Mouse (Mus musculus) gonadal fat pad, adult 2 months (tissue): ENCODE data around the gene Gm21860. TPM values are rescaled to one million over a fixed set of nuclear protein-coding genes. Genes with fewer than 3 reads are reported as not detected.
"Not testable (repeated sequence)": the region's sequence is repeated elsewhere in the genome, so short reads cannot be mapped to it uniquely, and the experiment has no call there.

ENCODE experiments used
- DNase-seq: peaks from one replicate; pipeline ENCODE4 v3.0.0-alpha.2; 2012; ENCODE audit warnings: low read depth
- polyA plus RNA-seq: library from polyadenylated mRNA; depleted of rRNA; stranded (reverse); fragments of >200 nt; gene quantifications from 2 replicates; pipeline ENCODE4 v1.2.3, GENCODE M21; 2012; rRNA removed

Gm21860 gene
- polyA plus RNA-seq, result not detected in 2 replicates

DNA sequence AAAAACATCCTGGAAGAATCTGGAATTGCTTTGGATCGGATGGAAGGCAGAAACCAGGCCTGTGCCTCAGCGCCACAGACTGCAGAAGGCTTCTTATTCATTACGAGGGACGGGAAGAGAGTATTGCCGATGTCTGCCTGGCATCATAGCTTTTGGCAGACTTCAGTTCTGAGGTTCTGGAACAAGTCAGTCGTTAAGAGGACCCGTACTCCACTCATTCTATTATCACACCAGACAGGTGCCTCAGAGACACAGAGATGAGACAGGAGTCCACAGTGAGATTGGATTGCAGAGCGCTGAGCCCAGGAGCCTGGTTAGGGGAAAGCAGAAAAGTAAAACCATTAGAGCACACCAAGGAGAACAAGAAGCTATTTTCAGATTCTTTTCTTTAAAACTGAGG, at the start of gene Gm21860:
Gm21860 (minus strand) TSS at position 101 of the 400 bp plus-strand sequence.
- not testable (repeated sequence) for DNase-seq

DNA sequence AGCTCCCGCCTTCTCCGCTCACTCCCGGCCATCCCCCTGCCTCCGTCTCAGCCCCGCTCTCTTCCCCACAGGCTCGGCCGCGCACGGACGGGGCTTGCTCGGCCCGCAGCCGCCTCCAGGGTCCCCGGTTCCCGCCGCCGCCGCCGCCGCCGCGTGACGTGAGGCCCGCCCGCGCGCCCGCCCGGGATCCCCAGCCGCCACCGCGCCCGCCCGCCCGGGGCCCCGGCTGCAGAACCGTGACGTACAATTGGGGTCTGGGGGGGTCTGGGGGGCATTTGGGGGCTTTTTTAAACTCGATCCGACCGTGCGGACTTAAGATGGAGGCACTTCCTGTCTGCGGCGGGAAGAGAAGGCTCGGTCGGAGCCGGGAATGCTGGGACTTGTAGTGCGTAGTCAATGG, 29.8 kb upstream of the Gm21860 start, which contains the start of gene Gm47283:
Gm47283 (plus strand) TSS at position 301 of the 400 bp plus-strand sequence.
- DNase-seq, result not testable (repeated sequence)

DNA sequence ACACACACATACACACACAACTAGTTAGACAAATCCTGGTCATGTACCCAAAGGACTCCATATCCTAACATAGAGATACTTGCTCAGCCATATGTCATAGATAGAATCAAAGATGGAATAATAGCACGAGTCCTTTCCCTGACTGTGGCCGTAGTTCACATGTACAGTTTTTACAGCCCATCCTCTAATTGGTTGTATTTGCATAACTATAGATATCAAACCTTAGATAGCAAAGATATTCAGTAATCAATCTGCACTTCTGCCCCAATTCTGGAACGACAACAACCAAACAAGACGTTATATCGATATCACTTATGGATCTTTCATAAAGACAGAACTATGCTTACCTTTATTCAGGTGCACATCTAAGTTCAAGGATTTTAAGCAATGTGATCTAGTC, 9.4 kb downstream of the Gm21860 start:
- not testable (repeated sequence) for DNase-seq

DNA sequence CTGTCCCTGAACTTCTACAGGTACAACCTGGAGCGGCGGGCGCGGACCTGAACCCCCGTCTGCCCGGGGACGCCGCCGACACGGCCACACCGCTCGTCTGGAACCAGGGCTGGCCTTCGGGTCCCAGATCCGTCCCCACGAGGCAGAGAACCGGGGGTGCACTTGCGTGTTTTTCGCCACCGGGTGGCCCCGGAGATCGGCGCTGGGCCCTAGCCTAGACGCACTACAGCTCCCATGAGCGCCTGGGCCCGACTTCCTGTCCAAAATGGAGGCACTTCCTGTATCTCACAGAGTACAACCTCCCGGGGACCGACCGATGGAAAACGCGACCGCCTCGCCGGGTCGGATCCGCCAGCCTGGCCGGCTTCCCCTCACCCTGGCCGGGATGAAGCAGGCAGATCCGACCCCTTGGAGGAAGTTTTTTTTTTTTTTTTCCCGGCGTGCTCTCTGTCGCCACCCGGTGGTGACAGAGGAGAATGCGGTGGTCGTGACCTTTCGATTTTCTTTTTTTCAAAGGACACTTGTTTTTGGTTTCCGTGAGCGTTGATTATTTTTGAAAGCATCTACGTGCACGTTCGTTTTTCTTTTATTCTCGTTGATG, 10.1 kb downstream of the Gm21860 start:
- not testable (repeated sequence) for DNase-seq

DNA sequence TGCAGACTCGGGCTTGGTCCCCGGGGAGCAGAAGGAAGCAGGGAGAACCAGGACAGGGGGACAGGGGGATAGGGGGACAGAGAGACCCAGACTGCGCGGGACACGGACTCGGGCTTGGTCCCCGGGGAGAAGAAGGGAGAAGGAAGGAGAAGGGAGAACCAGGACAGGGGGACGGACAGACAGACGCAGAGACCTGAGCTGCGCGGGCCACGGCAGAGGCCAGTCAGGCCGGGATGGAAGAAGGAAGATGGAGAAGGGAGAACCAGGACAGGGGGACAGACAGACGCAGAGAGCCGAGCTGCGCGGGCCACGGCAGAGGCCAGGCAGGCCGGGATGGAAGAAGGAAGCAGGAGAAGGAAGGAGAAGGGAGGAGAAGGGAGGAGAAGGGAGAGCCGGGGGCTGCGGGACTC, 10.8 kb downstream of the Gm21860 start:
- no peak for DNase-seq

DNA sequence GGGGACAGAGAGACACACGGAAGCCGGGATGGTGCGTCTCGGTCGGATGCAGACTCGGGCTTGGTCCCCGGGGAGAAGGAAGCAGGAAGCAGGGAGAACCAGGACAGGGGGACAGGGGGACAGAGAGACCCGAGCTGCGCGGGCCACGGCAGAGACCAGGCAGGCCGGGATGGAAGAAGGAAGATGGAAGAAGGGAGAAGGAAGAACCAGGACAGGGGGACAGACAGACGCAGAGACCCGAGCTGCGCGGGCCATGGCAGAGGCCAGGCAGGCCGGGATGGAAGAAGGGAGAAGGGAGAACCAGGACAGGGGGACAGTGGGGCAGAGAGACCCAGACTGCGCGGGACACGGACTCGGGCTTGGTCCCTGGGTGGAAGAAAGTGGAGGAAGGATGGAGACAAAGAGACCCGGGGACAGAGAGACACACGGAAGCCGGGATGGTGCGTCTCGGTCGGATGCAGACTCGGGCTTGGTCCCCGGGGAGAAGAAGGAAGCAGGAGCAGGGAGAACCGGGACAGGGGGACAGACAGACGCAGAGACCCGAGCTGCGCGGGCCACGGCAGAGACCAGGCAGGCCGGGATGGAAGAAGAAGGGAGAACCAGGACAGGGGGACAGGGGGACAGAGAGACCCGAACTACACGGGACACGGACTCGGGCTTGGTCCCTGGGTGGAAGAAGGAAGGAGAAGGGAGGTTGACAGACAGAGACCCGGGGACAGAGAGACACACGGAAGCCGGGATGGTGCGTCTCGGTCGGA, 11.4 kb downstream of the Gm21860 start:
- not testable (repeated sequence) for DNase-seq

DNA sequence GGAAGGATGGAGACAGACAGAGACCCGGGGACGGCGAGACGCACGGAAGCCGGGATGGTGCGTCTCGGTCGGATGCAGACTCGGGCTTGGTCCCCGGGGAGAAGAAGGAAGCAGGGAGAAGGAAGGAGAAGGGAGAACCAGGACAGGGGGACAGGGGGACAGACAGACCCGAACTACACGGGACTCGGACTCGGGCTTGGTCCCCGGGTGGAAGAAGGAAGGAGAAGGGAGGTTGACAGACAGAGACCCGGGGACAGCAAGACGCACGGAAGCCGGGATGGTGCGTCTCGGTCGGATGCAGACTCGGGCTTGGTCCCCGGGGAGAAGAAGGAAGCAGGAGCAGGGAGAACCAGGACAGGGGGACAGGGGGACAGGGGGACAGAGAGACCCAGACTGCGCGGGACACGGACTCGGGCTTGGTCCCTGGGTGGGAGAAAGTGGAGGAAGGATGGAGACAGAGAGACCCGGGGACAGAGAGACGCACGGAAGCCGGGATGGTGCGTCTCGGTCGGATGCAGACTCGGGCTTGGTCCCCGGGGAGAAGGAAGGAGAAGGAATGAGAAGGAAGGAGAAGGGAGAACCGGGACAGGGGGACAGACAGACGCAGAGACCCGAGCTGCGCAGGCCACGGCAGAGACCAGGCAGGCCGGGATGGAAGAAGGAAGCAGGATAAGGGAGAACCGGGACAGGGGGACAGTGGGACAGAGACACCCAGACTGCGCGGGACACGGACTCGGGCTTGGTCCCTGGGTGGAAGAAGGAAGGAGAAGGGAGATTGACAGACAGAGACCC, 12.2 kb downstream of the Gm21860 start:
- not testable (repeated sequence) for DNase-seq

DNA sequence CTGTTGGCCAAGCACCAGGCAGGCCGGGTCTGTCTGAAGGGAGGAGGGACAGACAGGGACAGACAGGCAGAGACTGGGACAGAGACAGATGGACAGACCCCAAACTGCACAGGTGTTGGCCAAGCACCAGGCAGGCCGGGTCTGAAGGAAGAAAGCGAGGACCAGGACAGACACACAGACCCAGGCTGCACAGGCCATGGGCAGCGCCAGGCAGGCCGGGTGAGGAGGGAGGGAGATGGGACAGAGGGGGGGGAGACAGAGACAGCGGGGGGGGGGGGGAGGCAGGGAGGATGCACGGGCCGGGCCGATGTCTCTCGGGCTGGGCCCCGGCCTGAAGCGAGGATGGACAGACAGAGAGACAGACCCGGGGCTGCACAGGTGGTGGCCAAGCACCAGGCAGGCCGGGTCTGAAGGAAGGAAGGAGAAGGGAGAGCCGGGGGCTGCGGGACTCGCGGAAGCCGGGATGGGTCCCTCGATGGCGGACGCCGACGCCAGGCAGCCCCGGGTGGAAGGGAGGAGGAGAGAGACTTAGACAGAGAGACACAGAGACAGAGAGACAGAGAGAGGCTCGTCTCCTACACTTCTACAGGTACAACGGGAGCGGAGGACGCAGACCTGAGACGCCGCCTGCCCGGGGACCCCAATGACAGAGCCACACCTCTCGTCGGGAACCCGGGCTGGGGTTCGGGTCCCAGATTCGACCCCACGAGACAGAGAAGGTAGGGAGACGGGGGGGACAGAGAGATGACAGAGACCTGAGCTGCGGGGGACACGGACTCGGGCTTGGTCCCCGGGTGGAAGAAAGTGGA, 13.0 kb downstream of the Gm21860 start:
- DNase-seq, result not testable (repeated sequence)

DNA sequence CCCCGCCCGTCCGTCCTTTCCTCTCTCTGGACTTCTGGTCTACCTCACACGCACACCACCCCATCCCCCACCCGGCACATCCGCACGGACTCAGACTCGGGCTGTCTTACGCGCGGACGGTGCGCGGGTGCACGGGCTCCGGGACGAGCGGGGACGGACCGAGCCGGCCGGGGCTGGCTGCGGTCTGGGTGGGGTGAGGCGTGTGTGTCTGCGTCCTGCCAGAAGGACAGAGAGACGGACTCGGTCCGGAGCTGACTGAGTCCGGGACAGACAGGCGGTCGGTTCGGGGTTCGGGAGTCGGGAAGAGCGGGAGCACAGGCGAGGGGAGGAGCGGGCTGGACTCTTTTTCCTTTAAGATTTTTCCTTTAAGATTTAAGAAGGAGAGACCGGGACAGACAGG, 13.6 kb downstream of the Gm21860 start:
- not testable (repeated sequence) for DNase-seq

DNA sequence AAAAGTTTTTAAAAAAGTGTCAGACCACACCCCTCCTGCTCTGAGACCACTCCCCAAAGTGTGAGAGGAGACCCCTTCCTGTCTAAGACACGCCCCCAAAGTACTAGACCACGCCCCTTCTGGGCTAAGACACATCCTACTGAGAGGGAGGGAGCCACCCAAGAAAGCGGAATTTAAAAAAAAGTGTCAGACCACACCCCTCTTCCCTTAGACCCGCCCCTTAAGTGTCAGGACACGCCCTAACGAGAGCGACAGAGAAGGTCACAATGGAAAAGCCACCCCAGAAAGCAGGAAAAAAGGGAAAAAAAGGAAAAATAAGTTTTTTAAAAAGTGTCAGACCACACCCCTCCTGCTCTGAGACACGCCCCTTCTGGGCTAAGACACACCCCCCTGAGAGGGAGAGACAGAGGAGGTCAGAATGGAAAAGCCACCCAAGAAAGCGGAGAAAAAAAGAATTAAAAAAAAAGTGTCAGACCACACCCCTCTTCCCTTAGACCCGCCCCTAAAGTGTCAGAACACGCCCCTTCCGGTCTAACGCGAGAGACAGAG, 14.5 kb downstream of the Gm21860 start:
- peak; percentile 38 for DNase-seq

DNA sequence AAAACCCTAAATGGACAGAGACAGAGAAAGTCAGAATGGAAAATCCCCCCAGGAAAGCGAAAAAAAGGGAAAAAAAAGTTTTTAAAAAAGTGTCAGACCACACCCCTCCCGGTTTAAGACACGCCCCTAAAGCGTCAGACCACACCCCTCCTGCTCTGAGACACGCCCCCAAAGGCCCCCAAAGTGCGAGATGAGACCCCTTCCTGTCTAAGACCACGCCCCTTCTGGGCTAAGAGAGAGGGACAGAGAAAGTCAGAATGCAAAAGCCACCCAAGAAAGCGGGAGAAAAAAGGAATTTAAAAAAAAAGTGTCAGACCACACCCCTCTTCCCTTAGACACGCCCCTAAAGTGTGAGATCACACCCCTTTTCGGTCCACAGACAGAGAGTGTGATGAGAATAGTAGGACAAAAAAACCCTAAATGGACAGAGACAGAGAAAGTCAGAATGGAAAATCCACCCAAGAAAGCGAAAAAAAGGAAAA, 15.0 kb downstream of the Gm21860 start:
- not testable (repeated sequence) for DNase-seq

DNA sequence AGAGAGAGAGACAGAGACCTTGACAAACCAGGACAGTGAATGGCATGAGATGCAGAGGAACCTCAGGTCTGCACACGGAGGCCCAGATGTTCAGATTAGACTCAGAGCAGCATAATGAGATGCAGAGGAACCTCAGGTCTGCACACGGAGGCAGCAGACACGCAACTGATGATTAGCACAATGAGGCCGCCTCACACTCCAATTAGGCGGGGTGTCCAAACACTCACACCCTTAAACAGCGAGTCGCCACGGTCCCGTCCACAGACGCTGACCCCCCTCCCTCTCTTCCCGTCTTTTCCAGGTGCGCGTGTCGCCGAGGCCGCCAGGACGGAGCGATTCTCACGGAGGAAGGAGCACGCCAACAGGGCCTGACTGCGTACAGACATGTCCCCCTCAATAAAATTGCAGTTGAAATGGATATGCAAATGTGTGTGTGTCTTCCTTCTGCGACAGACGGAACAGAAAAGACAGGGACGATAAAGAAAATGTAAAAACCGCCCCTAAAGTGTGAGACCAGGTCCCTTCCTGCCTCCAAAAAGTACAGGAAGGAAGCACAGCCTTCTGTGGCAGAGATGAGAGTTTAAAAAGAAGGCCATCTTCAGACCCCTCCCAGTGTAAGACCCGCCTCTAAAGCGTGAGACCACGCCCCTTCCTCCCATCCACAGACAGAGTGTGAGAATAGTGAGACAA, 15.6 kb downstream of the Gm21860 start:
- DNase-seq, result not testable (repeated sequence)

DNA sequence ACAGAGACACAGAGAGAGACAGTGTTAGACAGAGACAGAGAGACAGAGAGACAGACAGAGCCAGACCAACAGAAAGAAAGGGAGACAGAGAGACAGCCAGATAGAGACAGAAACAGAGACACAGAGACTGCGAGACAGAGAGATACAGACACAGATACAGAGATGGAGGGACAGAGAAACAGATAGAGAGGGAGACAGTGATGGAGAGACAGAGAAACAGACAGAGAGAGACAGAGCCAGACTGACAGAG, 16.3 kb downstream of the Gm21860 start:
- DNase-seq, result no peak

DNA sequence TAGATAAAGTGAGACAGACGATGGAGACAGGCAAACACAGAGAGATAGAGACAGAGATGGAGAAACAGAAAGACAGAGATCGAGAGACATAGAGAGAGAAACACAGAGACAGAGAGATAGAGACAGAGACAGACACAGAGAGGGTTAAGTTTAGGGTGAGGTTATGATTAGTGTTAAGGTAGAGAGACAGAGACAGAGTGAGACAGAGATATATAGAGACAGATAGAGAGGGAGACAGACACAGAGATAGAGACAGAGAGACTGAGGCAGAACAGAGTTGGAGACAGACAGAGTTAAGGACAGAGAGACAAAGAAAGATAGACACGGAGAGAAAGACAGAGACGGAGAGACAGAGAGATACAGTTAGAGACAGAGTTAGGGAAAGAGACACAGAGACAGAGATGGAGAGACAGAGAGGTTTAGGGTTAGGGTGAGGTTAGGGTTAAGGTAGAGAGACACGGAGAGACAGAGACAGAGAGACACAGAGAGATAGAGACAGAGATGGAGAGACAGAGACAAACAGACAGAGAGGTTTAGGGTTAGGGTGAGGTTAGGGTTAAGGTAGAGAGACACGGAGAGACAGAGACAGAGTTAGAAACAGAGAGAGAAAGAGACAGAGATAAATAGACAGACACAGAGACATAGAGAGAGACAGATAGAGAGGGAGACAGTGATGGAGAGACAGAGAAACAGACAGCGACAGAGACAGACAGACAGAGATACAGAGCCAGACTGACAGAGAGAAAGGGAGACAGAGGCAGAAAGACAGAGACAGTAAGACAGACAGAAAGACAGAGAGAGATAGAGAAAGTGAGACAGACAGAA, 16.8 kb downstream of the Gm21860 start:
- DNase-seq, result no peak

DNA sequence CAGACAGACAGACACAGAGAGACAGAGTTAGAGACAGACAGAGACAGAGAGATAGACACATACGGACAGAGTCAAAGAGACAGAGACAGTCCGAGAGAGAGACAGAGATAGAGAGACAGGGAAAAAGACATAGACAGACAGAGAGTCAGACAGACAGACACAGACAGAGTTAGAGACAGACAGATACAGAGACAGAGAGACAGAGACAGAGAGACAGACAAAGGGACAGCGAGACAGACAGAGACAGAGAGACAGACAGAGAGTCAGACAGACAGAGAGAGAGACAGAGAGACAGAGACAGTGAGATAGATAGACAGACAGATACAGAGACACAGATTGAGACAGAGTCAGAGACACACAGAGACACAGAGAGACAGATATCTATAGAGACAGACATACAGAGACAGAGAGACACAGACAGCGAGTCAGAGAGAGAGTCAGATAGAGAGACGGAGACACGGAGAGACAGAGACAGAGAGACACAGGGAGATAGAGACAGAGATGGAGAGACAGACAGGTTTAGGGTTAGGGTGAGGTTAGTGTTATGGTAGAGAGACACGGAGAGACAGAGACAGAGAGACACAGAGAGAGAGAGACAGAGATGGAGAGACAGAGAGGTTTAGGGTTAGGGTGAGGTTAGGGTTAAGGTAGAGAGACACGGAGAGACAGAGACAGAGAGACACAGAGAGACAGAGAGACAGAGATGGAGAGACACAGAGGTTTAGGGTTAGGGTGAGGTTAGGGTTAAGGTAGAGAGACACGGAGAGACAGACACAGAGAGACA, 18.2 kb downstream of the Gm21860 start:
- DNase-seq, result not testable (repeated sequence)

DNA sequence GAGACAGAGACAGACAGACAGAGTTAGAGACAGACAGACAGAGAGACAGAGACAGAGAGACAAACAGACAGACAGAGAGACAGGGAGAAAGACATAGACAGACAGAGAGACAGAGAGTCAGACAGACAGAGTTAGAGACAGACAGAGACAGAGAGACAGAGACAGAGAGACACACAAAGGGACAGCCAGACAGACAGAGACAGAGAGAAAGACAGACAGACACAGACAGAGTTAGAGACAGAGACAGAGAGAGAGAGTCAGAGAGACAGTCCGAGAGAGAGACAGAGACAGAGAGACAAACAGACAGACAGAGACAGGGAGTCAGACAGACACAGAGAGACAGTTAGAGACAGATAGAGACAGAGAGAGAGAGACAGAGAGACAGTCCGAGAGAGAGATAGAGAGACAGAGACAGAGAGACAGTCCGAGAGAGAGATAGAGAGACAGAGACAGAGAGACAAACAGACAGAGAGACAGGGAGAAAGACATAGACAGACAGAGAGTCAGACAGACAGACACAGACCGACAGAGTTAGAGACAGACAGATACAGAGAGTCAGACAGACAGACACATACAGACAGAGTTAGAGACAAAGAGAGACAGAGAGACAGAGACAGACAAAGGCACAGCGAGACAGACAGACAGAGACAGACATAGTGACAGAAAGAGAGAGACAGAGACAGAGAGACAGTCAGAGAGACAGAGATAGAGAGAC, 19.3 kb downstream of the Gm21860 start:
- not testable (repeated sequence) for DNase-seq

DNA sequence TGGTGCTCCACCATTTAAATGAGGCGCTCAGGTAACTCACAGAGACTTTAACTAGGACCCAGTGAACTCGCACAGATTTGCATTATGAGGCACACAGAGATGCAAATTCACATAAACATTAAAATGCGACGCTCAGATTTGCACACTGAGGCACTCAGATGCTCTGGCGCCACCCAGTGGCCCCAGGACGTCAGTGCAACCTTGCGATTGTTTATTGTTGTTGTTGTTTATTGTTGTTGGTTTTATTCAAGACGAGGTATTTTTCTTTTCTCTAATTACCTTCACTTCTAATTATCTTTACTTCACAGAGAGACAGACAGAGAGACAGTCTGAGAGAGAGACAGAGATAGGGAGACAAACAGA, 20.3 kb downstream of the Gm21860 start:
- peak; percentile 36 for DNase-seq

DNA sequence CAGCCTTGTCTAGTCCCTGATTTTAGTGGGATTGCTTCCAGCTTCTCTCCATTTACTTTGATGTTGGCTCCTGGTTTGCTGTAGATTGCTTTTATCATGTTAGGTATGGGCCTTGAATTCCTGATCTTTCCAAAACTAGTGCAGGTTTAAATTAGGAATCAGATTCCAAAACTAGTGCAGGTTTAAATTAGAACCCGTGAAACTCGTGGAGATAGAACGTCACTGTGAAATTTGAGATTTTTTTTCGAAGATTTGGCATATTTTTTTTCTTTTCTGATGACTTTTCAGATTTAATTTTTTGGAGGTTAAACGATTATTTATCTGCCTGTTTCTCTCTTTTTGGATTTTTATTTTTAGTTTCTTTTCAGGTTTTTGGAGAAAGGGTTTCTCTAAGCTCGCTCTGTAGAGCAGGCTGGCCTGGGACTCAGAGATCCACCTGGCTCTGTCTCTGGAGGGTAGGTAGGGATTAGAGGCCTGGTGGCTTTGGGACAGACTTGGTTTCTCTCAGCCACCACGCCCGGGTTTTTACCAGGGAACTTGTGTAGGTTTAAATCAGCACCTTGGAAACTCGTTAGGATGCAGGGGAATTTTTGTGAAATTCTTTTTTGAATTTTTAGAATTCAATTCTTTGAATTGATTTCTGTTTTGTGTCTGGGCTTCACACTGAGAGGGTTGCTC, 20.8 kb downstream of the Gm21860 start:
- DNase-seq, result not testable (repeated sequence)
